Mouse (Mus musculus) kidney, postnatal 0 days (tissue): ENCODE data around the gene Usp11. TPM values are rescaled to one million over a fixed set of nuclear protein-coding genes. Genes with fewer than 3 reads are reported as not detected.

Experiments used
- ATAC-seq: fragments of 200-750 bp; cut with Nextera tagmentation; replicated peaks from 2 replicates; pipeline ENCODE4 v1.8.0; 2017; ENCODE audit warnings: low read depth, moderate number of reproducible peaks, moderate TSS enrichment, moderate library complexity; ENCODE audit not compliant: low FRiP score
- DNase-seq: peaks from one replicate; pipeline ENCODE4 v3.0.0-alpha.2; 2016; ENCODE audit warnings: low spot score
- H3K27ac ChIP-seq: fragments of 300-500 bp; sonication (generic); 2 replicates; pipeline ENCODE4 v1.5.1; 2014; ENCODE audit warnings: mild to moderate bottlenecking
- H3K27me3 ChIP-seq: fragments of 300-500 bp; sonication (generic); 2 replicates; pipeline ENCODE4 v1.6.1; 2014; ENCODE audit warnings: low read length, mixed read lengths; ENCODE audit not compliant: insufficient read depth
- H3K36me3 ChIP-seq: fragments of 300-500 bp; sonication (generic); 2 replicates; pipeline ENCODE4 v1.6.1; 2014; ENCODE audit warnings: low read length, mixed read lengths; ENCODE audit not compliant: insufficient read depth
- H3K4me1 ChIP-seq: fragments of 300-500 bp; sonication (generic); replicated peaks from 2 replicates; pipeline ENCODE4 v1.6.1; 2014; ENCODE audit warnings: antibody characterized with exemption, low read length, mixed read lengths; ENCODE audit not compliant: insufficient read depth
- H3K4me2 ChIP-seq: fragments of 300-500 bp; sonication (generic); 2 replicates; pipeline ENCODE4 v1.6.1; 2014; ENCODE audit warnings: mild to moderate bottlenecking, low read length, moderate library complexity, mixed read lengths
- H3K4me3 ChIP-seq: fragments of 300-500 bp; sonication (generic); replicated peaks from 2 replicates; pipeline ENCODE4 v1.5.1; 2014; ENCODE audit warnings: low read depth, low read length
- H3K9ac ChIP-seq: fragments of 300-500 bp; sonication (generic); 2 replicates; pipeline ENCODE4 v1.6.1; 2014; ENCODE audit warnings: low read depth, low read length
- H3K9me3 ChIP-seq: fragments of 300-500 bp; sonication (generic); replicated peaks from 2 replicates; pipeline ENCODE4 v1.6.1; 2016; ENCODE audit warnings: low read length, inconsistent platforms, mixed read lengths
- CTCF ChIP-seq: IDR thresholded peaks from 2 replicates; pipeline ENCODE4 v1.5.1; 2016; ENCODE audit warnings: antibody characterized with exemption, low read depth, mild to moderate bottlenecking, moderate library complexity
- WGBS: fragments of 180-500 bp; shearing (Covaris S2); extraction: QIAGEN DNeasy Blood & Tissue Kit; methylation state at CpG from one replicate; pipeline ENCODE4 v1.1.7; 2014; 5-methylcytosine and 5-hydroxymethylcytosine counted together
- polyA plus RNA-seq: library from polyadenylated mRNA; unstranded; fragments of >200 nt; fragmentation: Nextera tagmentation; extraction: Ambion mirVana; gene quantifications from 2 replicates; pipeline ENCODE4 v1.2.1, GENCODE M21; 2015

Usp11 gene
- 16.3 and 16.4 TPM in 2 replicates for polyA plus RNA-seq

GRCm38 (mm10) chrX:20703741-20704290 is at the start of gene Usp11:
Gene Usp11 (plus strand): TSS chrX:20703906.
- Histone ChIP-seq H3K4me1 (no peaks in the 10 kb centered on the region), H3K4me3 (peak within 1 kb of the TSS; percentile 53), H3K36me3 (0 out of 2 replicates have a peak, but pooled peaks cover 5% of the 10 kb centered on the region), H3K9ac (peak within 1 kb of the TSS; percentile 72), H3K9me3 (no peaks in the 10 kb centered on the region), H3K4me2 (peak within 1 kb of the TSS; percentile 58), H3K27ac (peak within 1 kb of the TSS; percentile 93), H3K27me3 (no peaks in the 10 kb centered on the region)
- ATAC-seq (peak; percentile 58), DNase-seq (peak; percentile 53)
- 29% methylated on average over 32 of the region's 32 CpGs for WGBS
- no peak for TF ChIP-seq CTCF

GRCm38 (mm10) chrX:20657593-20657992 is 46.1 kb upstream of the Usp11 start:
- H3K9ac ChIP-seq, result no peak overlapping the region
- H3K27me3 ChIP-seq, result no peaks in the 10 kb centered on the region
- 34% methylated on average over 5 of the region's 5 CpGs for WGBS
- no peaks in the 10 kb centered on the region for H3K9me3 ChIP-seq
- no peaks in the 10 kb centered on the region for H3K4me1 ChIP-seq
- DNase-seq (no peak), ATAC-seq (no peak)
- H3K36me3 ChIP-seq, result no peaks in the 10 kb centered on the region
- H3K4me2 ChIP-seq, result peak overlapping the region; percentile 76
- H3K27ac ChIP-seq, result no peak overlapping the region
- no peak for TF ChIP-seq CTCF
- peak overlapping the region; percentile 43; the same call in 1 of the 2 replicates for H3K4me3 ChIP-seq

- ATAC-seq, result peak; percentile 83
- Histone ChIP-seq H3K4me1 (no peaks in the 10 kb centered on the region), H3K27me3 (no peaks in the 10 kb centered on the region), H3K4me3 (peak within 1 kb of the TSS; percentile 43), H3K9ac (peak within 1 kb of the TSS; percentile 31; the same call in 1 of the 2 replicates), H3K27ac (0 out of 2 replicates have a peak within 1 kb of the TSS, but pooled peaks have one; percentile 19), H3K4me2 (peak within 1 kb of the TSS; percentile 76), H3K36me3 (no peaks in the 10 kb centered on the region), H3K9me3 (no peaks in the 10 kb centered on the region)
- DNase-seq, result peak; percentile 86
- no peak for TF ChIP-seq CTCF
- WGBS, result 25% methylated on average over 27 of the region's 27 CpGs
Observed at GRCm38 (mm10) chrX:20658026-20658652, 45.6 kb upstream of the Usp11 start, which contains the start of gene Uba1. Gene Uba1 (plus strand): TSS chrX:20658326.

GRCm38 (mm10) chrX:20658891-20659406 is 44.8 kb upstream of the Usp11 start:
- Histone ChIP-seq H3K9ac (peak overlapping the region; percentile 31; the same call in 1 of the 2 replicates), H3K4me2 (peak overlapping the region; percentile 76), H3K27me3 (no peaks in the 10 kb centered on the region), H3K27ac (no peak overlapping the region), H3K9me3 (no peaks in the 10 kb centered on the region), H3K36me3 (no peaks in the 10 kb centered on the region), H3K4me1 (no peaks in the 10 kb centered on the region), H3K4me3 (peak overlapping the region; percentile 43)
- TF ChIP-seq CTCF, result no peak
- ATAC-seq (no peak), DNase-seq (peak; percentile 7)
- 28% methylated on average over 23 of the region's 24 CpGs for whole genome bisulfite sequencing

- no peak overlapping the region for H3K4me2 ChIP-seq
- H3K9me3 ChIP-seq, result no peaks in the 10 kb centered on the region
- no peaks in the 10 kb centered on the region for H3K36me3 ChIP-seq
- no peak for DNase-seq
- ATAC-seq, result peak; percentile 19; the same call in 1 of the 2 replicates
- no peak overlapping the region for H3K4me3 ChIP-seq
- no peak overlapping the region for H3K9ac ChIP-seq
- H3K4me1 ChIP-seq, result no peaks in the 10 kb centered on the region
- no peak overlapping the region for H3K27ac ChIP-seq
- 37% methylated on average over 5 of the region's 5 CpGs for WGBS
- no peak for TF ChIP-seq CTCF
- H3K27me3 ChIP-seq, result no peaks in the 10 kb centered on the region
Observed at GRCm38 (mm10) chrX:20662317-20662715, 41.4 kb upstream of the Usp11 start.

GRCm38 (mm10) chrX:20662716-20663443 is 40.8 kb upstream of the Usp11 start:
- H3K27me3 ChIP-seq, result no peaks in the 10 kb centered on the region
- H3K9ac ChIP-seq, result peak overlapping the region; percentile 79
- peak; percentile 74 for TF ChIP-seq CTCF
- H3K9me3 ChIP-seq, result no peaks in the 10 kb centered on the region
- no peaks in the 10 kb centered on the region for H3K36me3 ChIP-seq
- H3K4me1 ChIP-seq, result no peaks in the 10 kb centered on the region
- 34% methylated on average over 28 of the region's 28 CpGs for WGBS
- peak; percentile 93 for DNase-seq
- H3K4me2 ChIP-seq, result peak overlapping the region; percentile 58
- H3K4me3 ChIP-seq, result peak overlapping the region; percentile 57
- peak; percentile 91 for ATAC-seq
- peak overlapping the region; percentile 82 for H3K27ac ChIP-seq
